ENCODE assay signal across 23 mouse cellular contexts in genomic region chr8:47510930-47511329, GRCm38 (mm10). TPM values are rescaled to one million over a fixed set of nuclear protein-coding genes. Genes with fewer than 3 reads are reported as not detected.
DNase-seq lines count a peak whose midpoint lies in the region; ATAC-seq and TF ChIP-seq lines count a peak whose summit lies in the region.
"Had no signal": no experiment of that assay in that cellular context is flagged by ENCODE, and none has a peak within 500 bp of the region (broad histone marks: within the 10 kb centered on the region; RNA-seq: fewer than 3 reads in every experiment).

No protein-coding gene starts in this region.

- peak; percentile 61 for DNase-seq in heart, adult 11 months
- DNase-seq in heart, postnatal 4 days = no peak
- DNase-seq in CH12.LX (ENCODE audit: extremely low read depth) (peak; percentile 3), MN1 (ENCODE audit: low spot score) (no peak)
- no peak for DNase-seq in liver, postnatal 0 days
- DNase-seq in adrenal gland, adult 2 months = no peak
- DNase-seq: adrenal gland, postnatal 25 days; cerebellum, adult 18-20 months; cerebellum, postnatal 36 days; gastrocnemius, postnatal 36 days; right cerebral cortex, adult 18-20 months; thymus, postnatal 4 days had no signal

- no peaks in the 10 kb centered on the region for H3K4me1 ChIP-seq in CH12.LX (ENCODE audit: control insufficient read depth in 1 of 2, insufficient read depth in 2 of 2)
- no peaks in the 10 kb centered on the region for H3K4me1 ChIP-seq in liver, postnatal 0 days (ENCODE audit: insufficient read depth)
- H3K4me1 ChIP-seq: forebrain, embryonic 13.5 days; hindbrain, embryonic 10.5 days; limb, embryonic 13.5 days; lung, embryonic 15.5 days; midbrain, embryonic 13.5 days; neural tube, embryonic 13.5 days had no signal

- H3K9ac ChIP-seq in CH12.LX (ENCODE audit: insufficient read depth, low read depth) = no peak overlapping the region
- H3K9ac ChIP-seq in liver, postnatal 0 days (replicated peaks) = no peak overlapping the region
- H3K9ac ChIP-seq: forebrain, embryonic 13.5 days; limb, embryonic 13.5 days; lung, embryonic 15.5 days; midbrain, embryonic 13.5 days; neural tube, embryonic 13.5 days had no signal

- TF ChIP-seq CTCF in CH12.LX (conservative IDR thresholded peaks at IDR 0.05 in 1 of 2, IDR thresholded peaks at IDR 0.05 in 1 of 2; ENCODE audit: low read depth in 2 of 2, low read length in 2 of 2) = no peak
- no peak for TF ChIP-seq CTCF in liver, postnatal 0 days (IDR thresholded peaks at IDR 0.05; ENCODE audit: low read depth)

- no peak overlapping the region for H3K27ac ChIP-seq in CH12.LX (ENCODE audit: insufficient read depth, low read depth)
- no peak overlapping the region for H3K27ac ChIP-seq in liver, postnatal 0 days (ENCODE audit: low read depth)
- H3K27ac ChIP-seq: forebrain, embryonic 13.5 days; hindbrain, embryonic 10.5 days; hindbrain, postnatal 0 days; limb, embryonic 13.5 days; lung, embryonic 15.5 days; macrophage; midbrain, embryonic 13.5 days; neural tube, embryonic 13.5 days had no signal

- no peaks in the 10 kb centered on the region for H3K9me3 ChIP-seq in CH12.LX (replicated peaks; ENCODE audit: low read length)
- no peaks in the 10 kb centered on the region for H3K9me3 ChIP-seq in liver, postnatal 0 days (ENCODE audit: low read length)
- H3K9me3 ChIP-seq: forebrain, embryonic 13.5 days; hindbrain, embryonic 10.5 days; limb, embryonic 13.5 days; lung, embryonic 15.5 days; midbrain, embryonic 13.5 days; neural tube, embryonic 13.5 days had no signal

- TF ChIP-seq RAD21 in CH12.LX (IDR thresholded peaks at IDR 0.05; ENCODE audit: low read depth, low read length) = no peak

- H3K4me2 ChIP-seq in CH12.LX (ENCODE audit: insufficient read depth, low read depth, poor library complexity, severe bottlenecking) = no peak overlapping the region
- no peak overlapping the region for H3K4me2 ChIP-seq in liver, postnatal 0 days (ENCODE audit: low read depth, low read length)
- H3K4me2 ChIP-seq: forebrain, embryonic 13.5 days; limb, embryonic 13.5 days; lung, embryonic 15.5 days; midbrain, embryonic 13.5 days; neural tube, embryonic 13.5 days had no signal

- 86% methylated on average over 9 of the region's 9 CpGs for whole genome bisulfite sequencing in liver, postnatal 0 days (ENCODE audit: insufficient replicate concordance)

- no peak for TF ChIP-seq EP300 in CH12.LX (IDR thresholded peaks at IDR 0.05; ENCODE audit: low read length)
- TF ChIP-seq EP300 in liver, postnatal 0 days (IDR thresholded peaks at IDR 0.05; ENCODE audit: low read depth) = no peak

- TF ChIP-seq POLR2A in CH12.LX (IDR thresholded peaks at IDR 0.05; ENCODE audit: low read depth, low read length) = no peak

- ATAC-seq in erythroid progenitor cell, adult 5-6 weeks (replicated peaks; ENCODE audit: low FRiP score, poor library complexity, severe bottlenecking) = peak; percentile 90
- ATAC-seq in liver, postnatal 0 days = peak; percentile 89
- ATAC-seq in monocyte, adult 5-6 weeks (replicated peaks; ENCODE audit: insufficient number of reproducible peaks, low FRiP score, low TSS enrichment, poor library complexity, severe bottlenecking) = no peak
- ATAC-seq: forebrain, embryonic 13.5 days; hindbrain, postnatal 0 days; intestine, postnatal 0 days; midbrain, embryonic 13.5 days had no signal

- no peaks in the 10 kb centered on the region for H3K79me2 ChIP-seq in CH12.LX (replicated peaks; ENCODE audit: control insufficient read depth, extremely low read depth, insufficient read depth, poor library complexity, severe bottlenecking)

- in situ Hi-C loops in CH12.LX (cut with MboI; ENCODE audit: low pct_ligation_motif_present, low pct_unique_long_range_greater_than_20kb, low sequenced_read_pairs) = no loop called here

- no peak overlapping the region for H3K4me3 ChIP-seq in CH12.LX (replicated peaks in 1 of 3; ENCODE audit: low read depth in 2 of 3, low read length in 2 of 3, poor library complexity in 1 of 3)
- H3K4me3 ChIP-seq in liver, postnatal 0 days (ENCODE audit: low read depth, low read length) = no peak overlapping the region
- H3K4me3 ChIP-seq: forebrain, embryonic 13.5 days; hindbrain, embryonic 10.5 days; limb, embryonic 13.5 days; lung, embryonic 15.5 days; midbrain, embryonic 13.5 days; neural tube, embryonic 13.5 days had no signal

- H3K36me3 ChIP-seq in CH12.LX (replicated peaks in 1 of 2; ENCODE audit: control insufficient read depth in 1 of 2, insufficient read depth in 1 of 2, low read length in 1 of 2) = peaks cover 53 to 82% of the 10 kb centered on the region in 2 experiments
- peaks cover 64% of the 10 kb centered on the region for H3K36me3 ChIP-seq in liver, postnatal 0 days (replicated peaks; ENCODE audit: insufficient read depth, low read length)

- no peaks in the 10 kb centered on the region for H3K27me3 ChIP-seq in CH12.LX (replicated peaks)
- H3K27me3 ChIP-seq in liver, postnatal 0 days (ENCODE audit: insufficient read depth, low read length) = no peaks in the 10 kb centered on the region
- H3K27me3 ChIP-seq: forebrain, embryonic 13.5 days; limb, embryonic 13.5 days; lung, embryonic 15.5 days; midbrain, embryonic 13.5 days; neural tube, embryonic 13.5 days had no signal

- dilution Hi-C loops in CH12.LX (cut with MboI; ENCODE audit: extremely low pct_ligation_motif_present, extremely low pct_unique_long_range_greater_than_20kb, low sequenced_read_pairs) = no loop called here

TF ChIP-seq in CH12.LX, 34 proteins besides CTCF, POLR2A, EP300 and RAD21:
- TF ChIP-seq HCFC1 (IDR thresholded peaks at IDR 0.05; ENCODE audit: low read depth, low read length) (no peak), CHD2 (IDR thresholded peaks at IDR 0.05; ENCODE audit: low read length) (no peak), MAFK (IDR thresholded peaks at IDR 0.05; ENCODE audit: insufficient replicate concordance, low read length) (peak; percentile 75; the same call in 1 of the 2 replicates), JUN (IDR thresholded peaks at IDR 0.05; ENCODE audit: insufficient read depth, low read depth, low read length) (no peak)
TF ChIP-seq in CH12.LX: peak in this region for 1.

RNA-seq across cellular contexts. Expression of gene Trappc11, which starts 22.3 kb away (rescaled TPM):
- 10 to 100 TPM; 21.6 to 22.4 TPM for total RNA-seq in heart, postnatal 4 days (2021)
- total RNA-seq in CH12.LX (2012; rRNA removed) = 16.3 and 16.6 TPM in 2 replicates
- 20.8 and 21.1 TPM in 2 replicates for total RNA-seq in CH12.LX (2014; rRNA removed)
- 21.0 and 24.6 TPM in 2 replicates for polyA plus RNA-seq in CH12.LX (2012; ENCODE audit: insufficient read length, low read depth)
- total RNA-seq in erythroid progenitor cell, adult 5-6 weeks (2015; ENCODE audit: low replicate concordance) = 10.1 and 11.9 TPM in 2 replicates
- 13.3 and 18.2 TPM in 2 replicates for total RNA-seq in erythroid progenitor cell, adult 5-6 weeks (2017; ENCODE audit: low replicate concordance)
- polyA plus RNA-seq in liver, postnatal 0 days (2015; fragmentation: Nextera tagmentation; extraction: Ambion mirVana) = 9.2 and 10.2 TPM in 2 replicates
- 10 to 100 TPM; 36.5 to 37.0 TPM for total RNA-seq in adrenal gland, adult 2 months (2021)
- polyA plus RNA-seq in adrenal gland, adult 2 months (2012; rRNA removed) = 12.9 and 16.1 TPM in 2 replicates
- total RNA-seq in monocyte, adult 5-6 weeks (2017) = 58.1 to 65.5 TPM (median 63.3 TPM) in 3 replicates

RNA-seq across cellular contexts. Expression of gene Rwdd4a, which starts 22.5 kb away (rescaled TPM):
- 10 to 100 TPM; 45.6 to 49.7 TPM for total RNA-seq in heart, postnatal 4 days (2021)
- total RNA-seq in CH12.LX (2012; rRNA removed) (27.7 and 35.8 TPM in 2 replicates), CH12.LX (2014; rRNA removed) (54.5 and 55.9 TPM in 2 replicates)
- polyA plus RNA-seq in CH12.LX (2012; ENCODE audit: insufficient read length, low read depth) = 66.6 and 69.9 TPM in 2 replicates
- 8.8 and 11.2 TPM in 2 replicates for total RNA-seq in erythroid progenitor cell, adult 5-6 weeks (2015; ENCODE audit: low replicate concordance)
- total RNA-seq in erythroid progenitor cell, adult 5-6 weeks (2017; ENCODE audit: low replicate concordance) = 3.6 and 11.4 TPM in 2 replicates
- polyA plus RNA-seq in liver, postnatal 0 days (2015; fragmentation: Nextera tagmentation; extraction: Ambion mirVana) = 32.0 and 34.1 TPM in 2 replicates
- total RNA-seq in adrenal gland, adult 2 months (2021) = 10 to 100 TPM; 54.4 to 55.5 TPM
- 31.4 and 31.5 TPM in 2 replicates for polyA plus RNA-seq in adrenal gland, adult 2 months (2012; rRNA removed)
- total RNA-seq in monocyte, adult 5-6 weeks (2017) = 11.5 to 18.2 TPM (median 12.5 TPM) in 3 replicates

Comparison
In these comparisons a context has a peak if more than half of its experiments do, and no peak if none do; other contexts are left out.
1. DNase-seq: peak in heart, adult 11 months (single experiment) and CH12.LX (single experiment); none in heart, postnatal 4 days (single experiment), liver, postnatal 0 days (single experiment), adrenal gland, adult 2 months (single experiment) and MN1 (single experiment).